Mouse (Mus musculus): ENCODE data around the gene Ppdpf. TPM values are rescaled to one million over a fixed set of nuclear protein-coding genes. Genes with fewer than 3 reads are reported as not detected.

Ppdpf gene
- polyA plus RNA-seq, 1 experiment: 31.8 TPM

DNA sequence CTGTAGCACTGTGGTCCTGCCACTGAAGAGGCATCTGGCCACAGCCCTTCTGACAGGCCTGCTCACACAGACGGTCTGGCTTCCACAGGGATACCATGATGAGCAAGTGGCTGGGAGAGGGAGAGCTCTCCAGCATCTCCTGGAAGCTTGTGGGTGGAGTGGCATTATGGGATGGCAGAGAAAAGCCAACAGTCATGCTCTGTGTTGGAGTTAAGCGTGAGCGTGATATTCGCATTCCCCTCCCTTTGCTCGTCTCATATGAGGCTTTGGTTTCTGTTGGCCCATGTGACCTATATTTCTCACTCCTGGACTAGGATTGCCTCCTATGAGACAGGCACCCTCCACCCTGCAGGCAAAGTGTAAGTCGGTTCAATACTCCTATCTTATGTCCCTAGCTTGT is 36.8 kb upstream of the Ppdpf start:
- H3K4me3 ChIP-seq (replicated peaks): no peak overlapping the region
- H3K9me3 ChIP-seq (ENCODE audit: control insufficient read depth, low read length): no peaks in the 10 kb centered on the region
- peaks cover 58% of the 10 kb centered on the region for H3K27me3 ChIP-seq (ENCODE audit: control insufficient read depth)
- no peaks in the 10 kb centered on the region for H3K36me3 ChIP-seq (ENCODE audit: control insufficient read depth)
- H3K4me1 ChIP-seq (ENCODE audit: control insufficient read depth): peaks cover 2% of the 10 kb centered on the region; the same call in 1 of the 2 replicates
- TF ChIP-seq TAL1 (IDR thresholded peaks at IDR 0.05; ENCODE audit: low read length) (no peak), GATA1 (IDR thresholded peaks at IDR 0.05; ENCODE audit: low read length) (no peak)

DNA sequence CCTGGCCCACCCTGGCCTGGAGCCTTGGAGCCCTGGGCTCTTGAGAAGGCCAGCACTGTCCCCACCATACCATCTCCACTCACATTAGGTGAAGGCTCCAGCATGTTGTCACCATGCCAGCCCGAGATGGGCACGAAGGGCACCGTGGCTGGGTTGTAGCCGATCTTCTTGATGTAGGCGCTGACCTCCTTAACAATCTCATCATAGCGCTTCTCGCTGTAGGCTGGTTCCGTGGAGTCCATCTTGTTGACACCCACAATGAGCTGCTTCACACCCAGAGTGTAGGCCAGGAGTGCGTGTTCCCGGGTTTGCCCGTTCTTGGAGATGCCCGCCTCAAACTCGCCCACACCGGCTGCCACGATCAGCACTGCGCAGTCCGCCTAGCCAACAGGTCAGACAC is 34.3 kb upstream of the Ppdpf start:
- Histone ChIP-seq H3K4me3 (replicated peaks) (no peak overlapping the region), H3K36me3 (ENCODE audit: control insufficient read depth) (no peaks in the 10 kb centered on the region), H3K27me3 (ENCODE audit: control insufficient read depth) (peaks cover 67% of the 10 kb centered on the region), H3K9me3 (ENCODE audit: control insufficient read depth, low read length) (no peaks in the 10 kb centered on the region), H3K4me1 (ENCODE audit: control insufficient read depth) (peaks cover 2% of the 10 kb centered on the region; the same call in 1 of the 2 replicates)
- TF ChIP-seq GATA1 (IDR thresholded peaks at IDR 0.05; ENCODE audit: low read length): no peak
- TF ChIP-seq TAL1 (IDR thresholded peaks at IDR 0.05; ENCODE audit: low read length): no peak

DNA sequence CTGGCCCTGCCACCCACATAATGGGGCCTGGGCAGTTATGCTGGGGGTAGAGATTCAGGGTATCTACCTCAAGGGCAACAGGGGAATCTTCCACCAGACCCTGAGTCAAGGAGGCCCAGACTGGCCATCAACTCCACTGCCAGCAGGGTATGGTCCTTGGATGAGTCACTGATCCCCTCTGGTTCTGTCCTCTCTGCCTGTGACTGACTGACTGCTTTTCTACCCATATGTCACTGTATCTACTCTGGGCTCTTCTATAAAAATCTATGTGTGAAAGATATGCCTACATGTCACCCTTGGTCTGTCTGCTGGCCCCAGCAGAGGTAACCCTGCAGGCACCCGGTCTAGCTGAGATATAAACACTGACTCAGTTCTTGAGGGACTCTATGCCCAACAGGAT is 33.9 kb upstream of the Ppdpf start:
- H3K4me3 ChIP-seq (replicated peaks): no peak overlapping the region
- no peaks in the 10 kb centered on the region for H3K4me1 ChIP-seq (ENCODE audit: control insufficient read depth)
- no peaks in the 10 kb centered on the region for H3K9me3 ChIP-seq (ENCODE audit: control insufficient read depth, low read length)
- no peaks in the 10 kb centered on the region for H3K36me3 ChIP-seq (ENCODE audit: control insufficient read depth)
- H3K27me3 ChIP-seq (ENCODE audit: control insufficient read depth): peaks cover 68% of the 10 kb centered on the region
- no peak for TF ChIP-seq TAL1 (IDR thresholded peaks at IDR 0.05; ENCODE audit: low read length)
- no peak for TF ChIP-seq GATA1 (IDR thresholded peaks at IDR 0.05; ENCODE audit: low read length)

GRCm38 (mm10) chr2:181153837-181154236 is 33.2 kb upstream of the Ppdpf start:
- peaks cover 64% of the 10 kb centered on the region for H3K27me3 ChIP-seq (ENCODE audit: control insufficient read depth)
- H3K9me3 ChIP-seq (ENCODE audit: control insufficient read depth, low read length): no peaks in the 10 kb centered on the region
- no peaks in the 10 kb centered on the region for H3K4me1 ChIP-seq (ENCODE audit: control insufficient read depth)
- no peak for TF ChIP-seq GATA1 (IDR thresholded peaks at IDR 0.05; ENCODE audit: low read length)
- H3K36me3 ChIP-seq (ENCODE audit: control insufficient read depth): no peaks in the 10 kb centered on the region
- H3K4me3 ChIP-seq (replicated peaks): no peak overlapping the region

DNA sequence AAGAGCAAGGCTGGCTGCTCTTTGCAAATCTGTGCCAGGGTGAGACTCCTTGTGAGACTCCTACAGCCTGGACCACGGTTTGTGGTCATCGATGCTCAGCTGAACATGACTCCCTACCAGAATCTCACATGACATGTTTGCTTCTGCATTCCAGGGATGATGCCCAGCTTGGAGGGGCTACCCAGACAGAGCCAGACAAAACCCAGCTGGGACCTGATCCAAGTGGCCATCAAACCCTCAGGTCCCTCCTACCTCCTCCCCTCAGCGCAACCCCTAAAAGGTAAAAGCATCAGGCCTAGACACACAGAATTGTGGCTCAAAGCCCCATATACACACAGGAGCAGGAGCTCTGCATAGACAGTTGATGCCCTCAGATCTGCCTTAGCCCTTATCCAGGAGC is 32.7 kb upstream of the Ppdpf start:
- Histone ChIP-seq H3K4me3 (replicated peaks) (no peak overlapping the region), H3K4me1 (ENCODE audit: control insufficient read depth) (no peaks in the 10 kb centered on the region), H3K36me3 (ENCODE audit: control insufficient read depth) (no peaks in the 10 kb centered on the region), H3K27me3 (ENCODE audit: control insufficient read depth) (peaks cover 62% of the 10 kb centered on the region), H3K9me3 (ENCODE audit: control insufficient read depth, low read length) (no peaks in the 10 kb centered on the region)
- TF ChIP-seq GATA1 (IDR thresholded peaks at IDR 0.05; ENCODE audit: low read length) (no peak), TAL1 (IDR thresholded peaks at IDR 0.05; ENCODE audit: low read length) (no peak)

GRCm38 (mm10) chr2:181154831-181155415 is 32.1 kb upstream of the Ppdpf start:
- Histone ChIP-seq H3K4me1 (ENCODE audit: control insufficient read depth) (no peaks in the 10 kb centered on the region), H3K27me3 (ENCODE audit: control insufficient read depth) (peaks cover 57% of the 10 kb centered on the region)
- TF ChIP-seq GATA1 (IDR thresholded peaks at IDR 0.05; ENCODE audit: low read length): no peak
- no peak for TF ChIP-seq TAL1 (IDR thresholded peaks at IDR 0.05; ENCODE audit: low read length)

DNA sequence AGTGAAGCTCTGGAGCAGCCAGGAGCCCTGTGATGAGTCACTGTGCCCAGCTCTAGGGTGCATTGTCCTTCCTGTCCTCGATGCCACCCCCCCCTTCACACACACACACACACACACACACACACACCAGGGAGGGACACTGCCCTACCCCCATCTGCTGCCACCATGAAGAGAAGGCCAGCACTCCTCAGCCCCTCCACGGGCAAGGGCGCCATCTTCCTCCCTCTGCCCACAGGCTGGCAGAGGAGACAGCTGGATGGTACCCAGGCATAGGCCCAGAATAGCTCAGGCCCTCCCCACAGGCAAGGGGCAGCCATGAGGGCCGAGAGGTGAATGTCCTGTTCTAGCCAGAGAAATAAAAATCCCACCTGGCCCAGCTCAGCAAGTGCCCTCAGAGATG is 31.2 kb upstream of the Ppdpf start:
- Histone ChIP-seq H3K4me1 (ENCODE audit: control insufficient read depth) (no peaks in the 10 kb centered on the region), H3K9me3 (ENCODE audit: control insufficient read depth, low read length) (no peaks in the 10 kb centered on the region), H3K4me3 (replicated peaks) (no peak overlapping the region), H3K27me3 (ENCODE audit: control insufficient read depth) (peaks cover 49% of the 10 kb centered on the region), H3K36me3 (ENCODE audit: control insufficient read depth) (no peaks in the 10 kb centered on the region)
- no peak for TF ChIP-seq GATA1 (IDR thresholded peaks at IDR 0.05; ENCODE audit: low read length)
- TF ChIP-seq TAL1 (IDR thresholded peaks at IDR 0.05; ENCODE audit: low read length): no peak

More at GRCm38 (mm10) chr2:181154831-181155415, 32.1 kb upstream of the Ppdpf start:
- Histone ChIP-seq H3K36me3 (ENCODE audit: control insufficient read depth) (no peaks in the 10 kb centered on the region), H3K9me3 (ENCODE audit: control insufficient read depth, low read length) (no peaks in the 10 kb centered on the region), H3K4me3 (replicated peaks) (no peak overlapping the region)

- no peaks in the 10 kb centered on the region for H3K36me3 ChIP-seq (ENCODE audit: control insufficient read depth)
- no peaks in the 10 kb centered on the region for H3K9me3 ChIP-seq (ENCODE audit: control insufficient read depth, low read length)
- H3K4me1 ChIP-seq (ENCODE audit: control insufficient read depth): no peaks in the 10 kb centered on the region
- no peak within 1 kb of the TSS for H3K4me3 ChIP-seq (replicated peaks)
- peaks cover 45% of the 10 kb centered on the region for H3K27me3 ChIP-seq (ENCODE audit: control insufficient read depth)
- TF ChIP-seq GATA1 (IDR thresholded peaks at IDR 0.05; ENCODE audit: low read length) (no peak), TAL1 (IDR thresholded peaks at IDR 0.05; ENCODE audit: low read length) (no peak)
Measured at GRCm38 (mm10) chr2:181156248-181157121, 30.6 kb upstream of the Ppdpf start, which contains the start of gene Eef1a2. Gene Eef1a2, minus strand, starts transcription at chr2:181157014.

- Histone ChIP-seq H3K27me3 (ENCODE audit: control insufficient read depth) (peaks cover 45% of the 10 kb centered on the region), H3K4me1 (ENCODE audit: control insufficient read depth) (no peaks in the 10 kb centered on the region), H3K4me3 (replicated peaks) (no peak overlapping the region), H3K36me3 (ENCODE audit: control insufficient read depth) (no peaks in the 10 kb centered on the region), H3K9me3 (ENCODE audit: control insufficient read depth, low read length) (no peaks in the 10 kb centered on the region)
- TF ChIP-seq GATA1 (IDR thresholded peaks at IDR 0.05; ENCODE audit: low read length): no peak
- no peak for TF ChIP-seq TAL1 (IDR thresholded peaks at IDR 0.05; ENCODE audit: low read length)
Measured at GRCm38 (mm10) chr2:181157180-181157579, 29.9 kb upstream of the Ppdpf start.

All from erythroblast, embryonic 14.5 days (primary cell).